Mouse (Mus musculus) thymus, postnatal 0 days (tissue): ENCODE measurements at regions not wholly inside any gene's neighbourhood (a gene's known extent, or its start where the extent isn't known, plus 50 kb on each side); places are given as distances from the start of the nearest gene placed in this dataset.

Experiments used
- DNase-seq: peaks from one replicate; pipeline ENCODE4 v3.0.0-alpha.2; 2015; ENCODE audit warnings: low spot score

GRCm38 (mm10) chr2:61246691-61247258 is 283.8 kb upstream of the Rbms1 start:
- no peak for DNase-seq

GRCm38 (mm10) chr2:61245526-61245925 is 282.5 kb upstream of the Rbms1 start:
- no peak for DNase-seq

- DNase-seq, result no peak
Measured at GRCm38 (mm10) chr2:61221676-61222075, 258.7 kb upstream of the Rbms1 start.

GRCm38 (mm10) chr2:61221157-61221556 is 258.2 kb upstream of the Rbms1 start:
- DNase-seq, result no peak

- no peak for DNase-seq
Measured at GRCm38 (mm10) chr2:61213951-61214350, 251.0 kb upstream of the Rbms1 start.

- DNase-seq, result no peak
Measured at GRCm38 (mm10) chr2:61201387-61201786, 238.4 kb upstream of the Rbms1 start.

GRCm38 (mm10) chr2:61193976-61194375 is 231.0 kb upstream of the Rbms1 start:
- DNase-seq, result no peak

GRCm38 (mm10) chr2:61182424-61182979 is 219.5 kb upstream of the Rbms1 start:
- DNase-seq, result no peak

- DNase-seq, result no peak
Measured at GRCm38 (mm10) chr2:61177801-61178200, 214.8 kb upstream of the Rbms1 start.

GRCm38 (mm10) chr2:61176807-61177206 is 213.8 kb upstream of the Rbms1 start:
- no peak for DNase-seq

GRCm38 (mm10) chr2:61173581-61173980 is 210.6 kb upstream of the Rbms1 start:
- no peak for DNase-seq

- no peak for DNase-seq
Measured at GRCm38 (mm10) chr2:61161336-61161735, 198.3 kb upstream of the Rbms1 start.

GRCm38 (mm10) chr2:61159761-61160160 is 196.8 kb upstream of the Rbms1 start:
- no peak for DNase-seq

GRCm38 (mm10) chr2:61138998-61139631 is 176.1 kb upstream of the Rbms1 start:
- no peak for DNase-seq

GRCm38 (mm10) chr2:61138625-61138997 is 175.6 kb upstream of the Rbms1 start:
- no peak for DNase-seq

GRCm38 (mm10) chr2:61137378-61137777 is 174.4 kb upstream of the Rbms1 start:
- no peak for DNase-seq

GRCm38 (mm10) chr2:61136926-61137325 is 173.9 kb upstream of the Rbms1 start:
- DNase-seq, result no peak

- DNase-seq, result no peak
Measured at GRCm38 (mm10) chr2:61123046-61123806, 160.2 kb upstream of the Rbms1 start.

- no peak for DNase-seq
Measured at GRCm38 (mm10) chr2:61121281-61121680, 158.3 kb upstream of the Rbms1 start.

- DNase-seq, result no peak
Measured at GRCm38 (mm10) chr2:61114620-61115019, 151.6 kb upstream of the Rbms1 start.

- DNase-seq, result no peak
Measured at GRCm38 (mm10) chr2:61113916-61114315, 150.9 kb upstream of the Rbms1 start.

- no peak for DNase-seq
Measured at GRCm38 (mm10) chr2:61110591-61110990, 147.6 kb upstream of the Rbms1 start.
